Mouse (Mus musculus) heart, embryonic 12.5 days (tissue): Measurements from ENCODE around the gene Pptc7. TPM values are rescaled to one million over a fixed set of nuclear protein-coding genes. Genes with fewer than 3 reads are reported as not detected.
A peak's percentile ranks its signal among the peaks of the same experiment; 100 is the strongest.

Source experiments
- ATAC-seq: fragments of 200-750 bp; cut with Nextera tagmentation; 2 replicates; pipeline ENCODE4 v1.8.0; 2017; ENCODE audit warnings: moderate TSS enrichment, moderate library complexity; ENCODE audit not compliant: insufficient number of reproducible peaks, low FRiP score
- H3K27ac ChIP-seq: fragments of 300-500 bp; sonication (generic); 2 replicates; pipeline ENCODE4 v1.5.1; 2016; ENCODE audit warnings: mild to moderate bottlenecking, moderate library complexity; ENCODE audit not compliant: poor library complexity, severe bottlenecking
- H3K27me3 ChIP-seq: fragments of 300-500 bp; sonication (generic); replicated peaks from 2 replicates; pipeline ENCODE4 v1.6.1; 2016; ENCODE audit warnings: mild to moderate bottlenecking, moderate library complexity
- H3K36me3 ChIP-seq: fragments of 300-500 bp; sonication (generic); 2 replicates; pipeline ENCODE4 v1.6.1; 2016; ENCODE audit warnings: mild to moderate bottlenecking, moderate library complexity
- H3K4me1 ChIP-seq: fragments of 300-500 bp; sonication (generic); replicated peaks from 2 replicates; pipeline ENCODE4 v1.6.1; 2016; ENCODE audit warnings: mild to moderate bottlenecking
- H3K4me2 ChIP-seq: fragments of 300-500 bp; sonication (generic); 2 replicates; pipeline ENCODE4 v1.6.1; 2016; ENCODE audit warnings: mild to moderate bottlenecking, moderate library complexity
- H3K4me3 ChIP-seq: fragments of 300-500 bp; sonication (generic); 2 replicates; pipeline ENCODE4 v1.5.1; 2016; ENCODE audit warnings: mild to moderate bottlenecking
- H3K9ac ChIP-seq: fragments of 300-500 bp; sonication (generic); 2 replicates; pipeline ENCODE4 v1.6.1; 2016; ENCODE audit warnings: mild to moderate bottlenecking, moderate library complexity
- H3K9me3 ChIP-seq: fragments of 300-500 bp; sonication (generic); replicated peaks from 2 replicates; pipeline ENCODE4 v1.6.1; 2016; ENCODE audit warnings: mild to moderate bottlenecking, moderate library complexity
- WGBS: fragments of 180-500 bp; shearing (Covaris S2); methylation state at CpG from one replicate; pipeline ENCODE4 v1.1.7; 2016; 5-methylcytosine and 5-hydroxymethylcytosine counted together
- polyA plus RNA-seq: library from polyadenylated mRNA; unstranded; fragments of >200 nt; fragmentation: Nextera tagmentation; extraction: Ambion mirVana; gene quantifications from 2 replicates; pipeline ENCODE4 v1.2.1, GENCODE M21; 2016

Gene Pptc7
- polyA plus RNA-seq, 1 experiment from 2014 or later, result 13.4 TPM

DNA sequence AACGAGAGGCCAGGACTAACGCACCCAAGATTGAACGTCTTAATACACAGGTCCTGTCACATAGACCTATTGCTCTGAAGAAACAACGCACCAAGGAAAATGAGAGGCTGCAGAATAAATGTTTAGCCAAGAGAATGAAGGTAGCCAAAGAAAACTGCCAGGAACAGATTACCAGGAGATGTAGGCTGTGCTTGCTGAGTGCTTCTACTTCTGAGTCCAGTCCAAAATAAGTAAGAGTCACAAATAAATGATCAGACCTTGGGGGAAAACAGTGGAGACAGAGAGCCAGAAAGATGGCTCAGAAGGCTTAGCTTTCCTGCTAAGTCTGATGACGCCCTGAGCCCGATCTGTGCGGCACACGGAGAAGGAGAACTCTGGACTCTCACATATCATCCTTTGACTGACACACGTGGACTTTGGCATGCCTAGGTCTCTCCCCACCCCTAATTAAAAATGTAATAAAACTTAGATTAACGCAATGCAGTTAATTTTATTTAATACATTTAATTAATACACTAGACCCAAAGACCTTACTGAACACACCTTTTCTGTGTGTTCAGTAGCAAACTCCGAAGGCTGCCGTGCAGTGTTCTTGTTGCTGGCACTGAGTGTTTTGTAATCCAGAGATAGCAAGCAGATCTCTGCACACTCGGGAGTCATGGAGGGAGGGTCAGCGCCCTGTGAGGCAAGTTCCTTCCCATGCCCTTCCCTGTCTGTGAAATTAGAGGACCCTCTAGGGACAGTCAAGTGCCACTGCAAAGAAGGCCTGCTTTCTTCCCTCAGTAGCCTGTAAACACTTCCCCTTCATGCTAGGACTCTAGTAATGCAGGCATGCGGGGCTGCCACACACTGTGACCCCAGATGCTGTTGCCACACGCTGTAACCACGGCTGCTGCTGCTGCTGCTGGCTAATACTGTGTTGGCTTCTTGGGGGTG, 18.9 kb downstream of the Pptc7 start:
- Histone ChIP-seq H3K27ac (peak overlapping the region; percentile 33; the same call in 1 of the 2 replicates), H3K9ac (0 out of 2 replicates have a peak overlapping the region, but pooled peaks have one; percentile 18), H3K36me3 (peaks cover 6% of the 10 kb centered on the region), H3K27me3 (no peaks in the 10 kb centered on the region), H3K9me3 (no peaks in the 10 kb centered on the region), H3K4me2 (no peak overlapping the region), H3K4me1 (peaks cover 49% of the 10 kb centered on the region), H3K4me3 (no peak overlapping the region)
- no peak for ATAC-seq
- WGBS, result 63% methylated on average over 17 of the region's 17 CpGs

DNA sequence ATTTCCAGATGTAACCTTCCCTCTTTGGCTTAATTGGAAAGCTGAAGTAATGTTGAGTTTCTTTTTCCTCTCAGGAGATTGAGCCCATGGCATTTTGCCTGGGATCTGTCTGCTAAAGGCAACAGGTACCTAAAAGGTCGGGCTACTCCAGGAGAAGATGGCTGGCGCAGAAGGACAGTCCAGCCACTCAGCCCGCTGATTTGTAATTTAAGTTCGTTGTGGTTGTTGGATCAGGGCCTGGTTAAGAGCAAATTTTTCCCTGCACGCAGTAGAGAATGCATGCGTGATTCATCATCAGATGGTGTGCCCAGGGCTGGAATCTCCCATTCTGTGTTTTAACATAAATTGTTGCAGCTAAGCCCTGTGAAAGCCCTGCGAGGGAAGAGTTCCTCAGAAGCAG, 19.8 kb downstream of the Pptc7 start:
- Histone ChIP-seq H3K4me3 (no peak overlapping the region), H3K27me3 (no peaks in the 10 kb centered on the region), H3K4me2 (no peak overlapping the region), H3K9me3 (no peaks in the 10 kb centered on the region), H3K4me1 (peaks cover 45% of the 10 kb centered on the region), H3K27ac (no peak overlapping the region), H3K36me3 (peaks cover 15% of the 10 kb centered on the region), H3K9ac (no peak overlapping the region)
- 86% methylated on average over 7 of the region's 7 CpGs for WGBS
- no peak for ATAC-seq

DNA sequence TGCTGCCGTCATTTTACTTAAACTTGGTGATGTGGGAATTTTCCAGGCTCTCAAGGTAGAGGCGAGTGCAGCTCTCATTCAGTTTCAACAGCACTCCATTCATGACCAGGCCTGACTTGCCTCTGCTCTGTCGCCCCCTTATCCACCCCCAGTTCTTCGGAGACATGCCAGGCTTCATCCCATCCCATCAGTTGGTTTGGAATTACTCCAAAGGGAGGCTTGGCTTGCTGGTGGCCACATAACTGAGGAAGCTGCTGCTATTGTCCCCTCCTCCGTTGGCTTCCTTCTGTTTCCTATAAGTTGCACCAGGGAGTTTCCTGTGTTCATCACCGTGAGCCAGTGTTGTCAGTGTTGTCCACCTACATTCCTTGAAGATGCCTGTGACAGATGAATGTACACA, 20.4 kb downstream of the Pptc7 start:
- H3K4me1 ChIP-seq, result peaks cover 45% of the 10 kb centered on the region
- no peaks in the 10 kb centered on the region for H3K9me3 ChIP-seq
- no peak overlapping the region for H3K27ac ChIP-seq
- H3K9ac ChIP-seq, result no peak overlapping the region
- ATAC-seq, result 0 out of 2 replicates have a peak, but pooled peaks have one; percentile 42
- no peak overlapping the region for H3K4me2 ChIP-seq
- no peaks in the 10 kb centered on the region for H3K27me3 ChIP-seq
- WGBS, result 66% methylated on average over 6 of the region's 6 CpGs
- H3K4me3 ChIP-seq, result no peak overlapping the region
- H3K36me3 ChIP-seq, result peaks cover 19% of the 10 kb centered on the region

DNA sequence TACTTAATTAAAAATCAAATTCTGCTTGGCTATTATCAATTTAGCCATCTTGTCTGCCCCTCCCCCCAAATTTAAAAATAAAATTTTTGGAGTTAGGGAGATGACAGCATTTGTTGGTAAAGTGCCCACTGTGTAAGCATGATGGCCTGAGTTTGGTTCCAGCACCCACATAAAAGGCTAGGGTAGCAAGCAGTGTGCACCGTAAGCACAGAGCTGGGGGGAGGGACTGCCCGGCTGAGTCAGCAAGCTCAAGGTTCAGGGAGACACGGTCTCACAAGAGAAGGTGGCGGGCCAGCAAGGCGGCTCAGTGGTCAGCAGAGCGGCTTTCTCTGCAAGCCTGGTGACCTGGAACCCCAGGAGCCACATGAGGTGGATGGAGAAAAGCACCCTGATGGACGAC, 21.3 kb downstream of the Pptc7 start:
- Histone ChIP-seq H3K4me2 (no peak overlapping the region), H3K36me3 (peaks cover 19% of the 10 kb centered on the region), H3K27ac (no peak overlapping the region), H3K27me3 (no peaks in the 10 kb centered on the region), H3K4me1 (peaks cover 47% of the 10 kb centered on the region), H3K9me3 (no peaks in the 10 kb centered on the region), H3K9ac (no peak overlapping the region), H3K4me3 (no peak overlapping the region)
- WGBS, result 89% methylated on average over 7 of the region's 7 CpGs
- no peak for ATAC-seq

DNA sequence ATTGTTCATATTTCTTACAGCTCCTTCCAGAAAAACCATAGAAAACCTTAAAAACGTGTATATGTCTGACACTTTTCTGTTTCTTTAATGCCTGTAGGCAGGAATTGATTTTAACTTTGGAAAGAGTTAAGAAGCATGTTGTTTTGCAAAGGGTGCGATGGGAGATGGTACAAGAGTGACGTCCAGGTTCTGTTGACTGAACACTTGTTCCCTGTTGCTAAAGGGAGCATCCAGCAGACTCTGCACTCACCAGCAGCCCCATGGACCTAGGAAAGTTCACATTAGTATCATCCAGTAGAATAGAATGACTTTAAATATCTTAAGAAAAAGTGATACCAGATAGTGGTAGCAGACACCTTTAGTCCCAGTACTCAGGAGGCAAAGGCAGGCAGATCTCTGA, 22.4 kb downstream of the Pptc7 start:
- Histone ChIP-seq H3K4me1 (peaks cover 54% of the 10 kb centered on the region), H3K36me3 (peaks cover 27% of the 10 kb centered on the region), H3K4me2 (no peak overlapping the region), H3K4me3 (no peak overlapping the region), H3K27ac (no peak overlapping the region), H3K27me3 (no peaks in the 10 kb centered on the region), H3K9me3 (no peaks in the 10 kb centered on the region), H3K9ac (no peak overlapping the region)
- 86% methylated on average over 3 of the region's 3 CpGs for WGBS
- ATAC-seq, result no peak

DNA sequence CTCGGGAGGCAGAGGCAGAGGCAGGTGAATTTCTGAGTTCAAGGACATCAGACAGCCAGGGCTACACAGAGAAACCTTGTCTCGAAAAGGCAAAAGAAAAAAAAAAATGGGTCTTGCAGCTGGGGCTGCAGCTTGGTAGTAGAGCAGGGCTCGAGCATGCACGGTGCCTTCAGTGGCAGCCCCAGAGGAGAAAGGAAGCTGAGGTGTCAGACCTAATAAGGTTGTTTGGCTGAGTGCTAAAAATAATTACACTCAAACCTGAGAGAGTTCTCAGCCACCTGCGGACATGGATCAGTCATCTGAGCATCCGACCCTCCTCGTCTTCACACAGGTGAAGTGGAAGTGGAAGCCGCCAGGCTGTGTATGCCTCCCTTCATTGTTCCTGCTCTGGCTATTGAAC, 26.5 kb downstream of the Pptc7 start:
- Histone ChIP-seq H3K9ac (peak overlapping the region; percentile 37; the same call in 1 of the 2 replicates), H3K9me3 (no peaks in the 10 kb centered on the region), H3K4me3 (no peak overlapping the region), H3K4me2 (no peak overlapping the region), H3K27me3 (no peaks in the 10 kb centered on the region), H3K36me3 (peaks cover 48% of the 10 kb centered on the region), H3K27ac (no peak overlapping the region; the same call in 1 of the 2 replicates), H3K4me1 (peaks cover 36% of the 10 kb centered on the region)
- ATAC-seq, result no peak
- WGBS, result 62% methylated on average over 8 of the region's 8 CpGs

DNA sequence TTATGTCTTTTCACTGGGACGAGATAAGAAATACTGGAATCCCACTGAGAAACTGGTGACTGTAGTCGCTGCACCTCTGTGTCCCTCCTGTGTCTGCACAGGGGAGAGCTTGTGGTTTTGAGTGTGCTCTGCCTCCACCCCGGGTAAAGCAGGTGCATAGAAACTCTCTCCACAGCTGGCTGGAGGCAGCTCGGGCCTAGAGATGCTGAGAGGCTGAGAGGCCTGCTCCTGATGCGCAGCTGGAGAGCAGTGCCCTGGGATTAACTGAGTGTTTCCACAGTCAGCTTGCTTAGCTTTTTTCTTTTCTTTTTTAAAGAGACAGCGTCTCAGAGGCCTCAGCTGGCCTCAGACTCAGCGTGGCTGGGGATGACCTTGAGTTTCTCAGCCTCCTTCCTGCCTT, 27.5 kb downstream of the Pptc7 start:
- Histone ChIP-seq H3K27ac (no peak overlapping the region), H3K36me3 (peaks cover 53% of the 10 kb centered on the region), H3K4me3 (no peak overlapping the region), H3K4me1 (peaks cover 38% of the 10 kb centered on the region), H3K27me3 (no peaks in the 10 kb centered on the region), H3K9me3 (no peaks in the 10 kb centered on the region), H3K4me2 (no peak overlapping the region), H3K9ac (no peak overlapping the region)
- ATAC-seq, result no peak
- WGBS, result 75% methylated on average over 7 of the region's 7 CpGs

DNA sequence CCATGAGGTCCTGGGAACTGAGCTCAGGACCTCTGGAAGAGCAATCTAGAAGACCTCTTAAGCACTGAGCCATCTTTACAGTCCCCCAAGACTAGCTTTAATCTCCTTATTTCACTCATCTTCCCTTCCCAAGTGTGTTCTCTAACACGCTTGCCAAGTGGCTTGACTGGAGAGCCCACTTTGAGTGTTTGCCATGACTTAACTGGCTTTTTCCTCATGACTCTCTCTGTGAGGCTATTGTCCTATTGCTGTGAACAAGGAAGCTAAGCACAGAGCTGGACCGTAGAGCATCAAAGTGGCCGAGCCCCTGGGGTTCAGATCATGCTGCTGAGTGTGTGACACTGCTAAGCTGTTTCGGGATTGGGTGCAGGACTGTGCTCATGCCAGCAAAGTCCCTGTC, 28.2 kb downstream of the Pptc7 start:
- no peaks in the 10 kb centered on the region for H3K27me3 ChIP-seq
- peaks cover 56% of the 10 kb centered on the region for H3K36me3 ChIP-seq
- no peak overlapping the region for H3K4me3 ChIP-seq
- H3K27ac ChIP-seq, result no peak overlapping the region
- WGBS, result 87% methylated on average over 4 of the region's 4 CpGs
- H3K9ac ChIP-seq, result no peak overlapping the region
- peaks cover 40% of the 10 kb centered on the region for H3K4me1 ChIP-seq
- no peak overlapping the region for H3K4me2 ChIP-seq
- ATAC-seq, result no peak
- H3K9me3 ChIP-seq, result no peaks in the 10 kb centered on the region

DNA sequence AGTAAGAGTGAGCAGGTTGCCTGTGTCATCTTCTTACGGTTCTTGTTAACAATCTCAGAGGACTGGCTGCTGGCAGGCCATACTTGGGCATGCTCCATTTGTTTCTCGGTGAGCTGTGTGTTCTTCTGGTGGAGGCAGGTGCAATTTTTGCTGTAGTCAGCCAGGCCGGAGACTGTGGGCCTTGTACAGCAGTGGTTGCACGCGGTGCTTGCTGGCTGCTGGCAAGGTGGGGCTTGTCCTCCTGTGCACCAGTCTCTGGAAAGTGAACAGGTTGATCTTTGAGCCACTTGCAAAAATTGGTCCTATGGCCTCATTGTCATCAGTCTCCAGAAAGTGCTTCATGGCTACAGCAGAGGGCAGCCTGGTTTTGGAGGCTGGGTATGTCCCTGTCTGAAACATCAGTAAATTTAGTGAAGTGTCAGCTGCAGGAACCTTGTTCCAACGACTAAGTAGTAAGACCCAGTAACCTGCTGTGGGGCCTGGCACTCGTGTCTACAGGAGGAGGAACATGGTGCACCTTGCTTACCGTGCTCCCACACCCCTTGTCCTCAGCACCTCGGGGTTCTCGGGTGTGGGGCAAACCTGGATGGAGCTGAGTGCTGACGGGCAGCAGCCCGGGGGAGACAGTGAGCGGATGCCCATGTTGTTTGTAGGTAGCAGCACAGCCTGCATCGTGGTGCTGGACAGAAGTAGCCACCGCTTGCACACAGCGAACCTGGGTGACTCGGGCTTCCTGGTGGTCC, 28.9 kb downstream of the Pptc7 start:
- no peak for ATAC-seq
- H3K4me2 ChIP-seq, result no peak overlapping the region
- 89% methylated on average over 17 of the region's 17 CpGs for WGBS
- H3K9ac ChIP-seq, result peak overlapping the region; percentile 26; the same call in 1 of the 2 replicates
- no peak overlapping the region for H3K27ac ChIP-seq
- H3K9me3 ChIP-seq, result no peaks in the 10 kb centered on the region
- peaks cover 58% of the 10 kb centered on the region for H3K36me3 ChIP-seq
- H3K4me3 ChIP-seq, result no peak overlapping the region
- H3K27me3 ChIP-seq, result no peaks in the 10 kb centered on the region
- peaks cover 46% of the 10 kb centered on the region for H3K4me1 ChIP-seq

DNA sequence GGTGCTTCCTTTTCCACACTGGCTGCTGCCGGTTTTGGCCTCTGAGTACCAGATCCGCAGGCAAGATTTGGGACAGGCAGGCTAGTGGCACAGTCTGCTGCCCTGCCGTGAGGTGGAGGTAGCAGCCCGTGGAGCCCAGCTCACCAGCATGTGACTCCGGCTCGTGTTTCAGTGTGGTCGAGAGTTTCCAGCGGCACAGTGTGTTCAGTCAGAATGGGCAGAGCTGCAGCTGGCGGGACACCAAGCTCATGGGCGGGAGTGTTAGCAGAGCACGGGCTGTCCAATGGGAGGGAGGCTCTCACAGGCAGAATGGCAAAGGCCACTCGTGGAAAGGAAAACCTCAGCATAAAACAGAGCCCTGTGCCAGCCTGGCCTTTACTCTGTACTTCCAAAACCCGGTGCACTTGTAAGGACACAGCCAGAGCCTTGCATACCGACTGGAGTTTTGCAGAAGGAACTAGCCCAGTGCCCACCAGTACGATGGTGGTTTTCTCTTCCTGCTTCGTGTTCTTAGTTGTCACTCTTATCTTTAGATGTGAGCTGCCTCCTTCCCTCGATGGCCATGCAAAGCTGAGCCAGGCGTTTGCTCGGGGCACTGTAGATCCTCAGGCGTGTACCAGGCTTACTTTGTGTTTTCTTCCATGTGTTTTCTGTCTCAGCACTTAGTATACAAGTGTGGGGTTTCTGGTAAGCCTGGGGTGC, 31.0 kb downstream of the Pptc7 start:
- 55% methylated on average over 20 of the region's 20 CpGs for WGBS
- no peak overlapping the region for H3K4me3 ChIP-seq
- H3K36me3 ChIP-seq, result peaks cover 47% of the 10 kb centered on the region
- H3K27ac ChIP-seq, result peak overlapping the region; percentile 63
- ATAC-seq, result peak; percentile 28; the same call in 1 of the 2 replicates
- H3K9ac ChIP-seq, result 0 out of 2 replicates have a peak overlapping the region, but pooled peaks have one; percentile 38
- no peaks in the 10 kb centered on the region for H3K9me3 ChIP-seq
- peaks cover 64% of the 10 kb centered on the region for H3K4me1 ChIP-seq
- H3K27me3 ChIP-seq, result no peaks in the 10 kb centered on the region
- no peak overlapping the region for H3K4me2 ChIP-seq
